Mouse (Mus musculus): Measurements from ENCODE around the gene Cyth4. TPM values are rescaled to one million over a fixed set of nuclear protein-coding genes. Genes with fewer than 3 reads are reported as not detected.

Gene Cyth4
- polyA plus RNA-seq, 1 experiment from 2014 or later, result 11.1 TPM

GRCm38 (mm10) chr15:78576284-78576810, 20.5 kb upstream of the Cyth4 start:
- H3K9me3 ChIP-seq (ENCODE audit: control insufficient read depth, low read length), result no peaks in the 10 kb centered on the region
- no peak overlapping the region for H3K4me3 ChIP-seq (ENCODE audit: low read length)
- no peak overlapping the region for H3K4me2 ChIP-seq (ENCODE audit: low read depth, low read length)
- ATAC-seq (ENCODE audit: low read depth), result no peak
- 64% methylated on average over 4 of the region's 4 CpGs for WGBS
- no peaks in the 10 kb centered on the region for H3K36me3 ChIP-seq (ENCODE audit: control insufficient read depth, insufficient read depth, low read length)
- no peak overlapping the region for H3K9ac ChIP-seq (ENCODE audit: low read length)
- no peak overlapping the region for H3K27ac ChIP-seq (ENCODE audit: low read length)
- H3K27me3 ChIP-seq (ENCODE audit: control insufficient read depth, insufficient read depth, low read depth, low read length), result no peaks in the 10 kb centered on the region; the same call in 1 of the 2 replicates
- H3K4me1 ChIP-seq (replicated peaks; ENCODE audit: control insufficient read depth, insufficient read depth, low read length), result peaks cover 15% of the 10 kb centered on the region

GRCm38 (mm10) chr15:78583352-78583751, 13.5 kb upstream of the Cyth4 start:
- Histone ChIP-seq H3K4me3 (ENCODE audit: low read length) (no peak overlapping the region), H3K4me1 (replicated peaks; ENCODE audit: control insufficient read depth, insufficient read depth, low read length) (peaks cover 13% of the 10 kb centered on the region), H3K36me3 (ENCODE audit: control insufficient read depth, insufficient read depth, low read length) (no peaks in the 10 kb centered on the region), H3K9ac (ENCODE audit: low read length) (no peak overlapping the region), H3K27ac (ENCODE audit: low read length) (no peak overlapping the region), H3K4me2 (ENCODE audit: low read depth, low read length) (no peak overlapping the region), H3K9me3 (ENCODE audit: control insufficient read depth, low read length) (no peaks in the 10 kb centered on the region), H3K27me3 (ENCODE audit: control insufficient read depth, insufficient read depth, low read depth, low read length) (no peaks in the 10 kb centered on the region)
- ATAC-seq (ENCODE audit: low read depth), result no peak
- WGBS, result 30% methylated on average over 11 of the region's 11 CpGs

GRCm38 (mm10) chr15:78585404-78585803, 11.4 kb upstream of the Cyth4 start:
- H3K36me3 ChIP-seq (ENCODE audit: control insufficient read depth, insufficient read depth, low read length), result no peaks in the 10 kb centered on the region
- no peak overlapping the region for H3K4me3 ChIP-seq (ENCODE audit: low read length)
- H3K27me3 ChIP-seq (ENCODE audit: control insufficient read depth, insufficient read depth, low read depth, low read length), result no peaks in the 10 kb centered on the region
- H3K4me2 ChIP-seq (ENCODE audit: low read depth, low read length), result no peak overlapping the region
- H3K9ac ChIP-seq (ENCODE audit: low read length), result no peak overlapping the region
- peaks cover 7% of the 10 kb centered on the region for H3K4me1 ChIP-seq (replicated peaks; ENCODE audit: control insufficient read depth, insufficient read depth, low read length)
- WGBS, result 88% methylated on average over 7 of the region's 7 CpGs
- no peak for ATAC-seq (ENCODE audit: low read depth)
- H3K9me3 ChIP-seq (ENCODE audit: control insufficient read depth, low read length), result no peaks in the 10 kb centered on the region
- no peak overlapping the region for H3K27ac ChIP-seq (ENCODE audit: low read length)

- Histone ChIP-seq H3K4me2 (ENCODE audit: low read depth, low read length) (no peak overlapping the region), H3K27ac (ENCODE audit: low read length) (no peak overlapping the region), H3K9me3 (ENCODE audit: control insufficient read depth, low read length) (no peaks in the 10 kb centered on the region), H3K4me3 (ENCODE audit: low read length) (no peak overlapping the region), H3K36me3 (ENCODE audit: control insufficient read depth, insufficient read depth, low read length) (no peaks in the 10 kb centered on the region), H3K9ac (ENCODE audit: low read length) (no peak overlapping the region), H3K27me3 (ENCODE audit: control insufficient read depth, insufficient read depth, low read depth, low read length) (no peaks in the 10 kb centered on the region), H3K4me1 (replicated peaks; ENCODE audit: control insufficient read depth, insufficient read depth, low read length) (no peaks in the 10 kb centered on the region)
- ATAC-seq (ENCODE audit: low read depth), result peak; percentile 79
- WGBS, result 56% methylated on average over 18 of the region's 18 CpGs
Observed at GRCm38 (mm10) chr15:78587050-78587994, 9.5 kb upstream of the Cyth4 start.

GRCm38 (mm10) chr15:78588049-78588448, 8.8 kb upstream of the Cyth4 start:
- H3K9me3 ChIP-seq (ENCODE audit: control insufficient read depth, low read length), result no peaks in the 10 kb centered on the region
- H3K4me3 ChIP-seq (ENCODE audit: low read length), result no peak overlapping the region
- no peak overlapping the region for H3K9ac ChIP-seq (ENCODE audit: low read length)
- no peak for ATAC-seq (ENCODE audit: low read depth)
- no peaks in the 10 kb centered on the region for H3K27me3 ChIP-seq (ENCODE audit: control insufficient read depth, insufficient read depth, low read depth, low read length)
- H3K36me3 ChIP-seq (ENCODE audit: control insufficient read depth, insufficient read depth, low read length), result no peaks in the 10 kb centered on the region
- WGBS, result 68% methylated on average over 4 of the region's 4 CpGs
- H3K4me1 ChIP-seq (replicated peaks; ENCODE audit: control insufficient read depth, insufficient read depth, low read length), result no peaks in the 10 kb centered on the region
- no peak overlapping the region for H3K27ac ChIP-seq (ENCODE audit: low read length)
- no peak overlapping the region for H3K4me2 ChIP-seq (ENCODE audit: low read depth, low read length)

GRCm38 (mm10) chr15:78588900-78589299, 7.9 kb upstream of the Cyth4 start:
- Histone ChIP-seq H3K36me3 (ENCODE audit: control insufficient read depth, insufficient read depth, low read length) (no peaks in the 10 kb centered on the region), H3K27ac (ENCODE audit: low read length) (no peak overlapping the region), H3K4me1 (replicated peaks; ENCODE audit: control insufficient read depth, insufficient read depth, low read length) (no peaks in the 10 kb centered on the region), H3K4me3 (ENCODE audit: low read length) (no peak overlapping the region), H3K9me3 (ENCODE audit: control insufficient read depth, low read length) (no peaks in the 10 kb centered on the region), H3K4me2 (ENCODE audit: low read depth, low read length) (no peak overlapping the region), H3K27me3 (ENCODE audit: control insufficient read depth, insufficient read depth, low read depth, low read length) (no peaks in the 10 kb centered on the region), H3K9ac (ENCODE audit: low read length) (no peak overlapping the region)
- 63% methylated on average over 4 of the region's 4 CpGs for WGBS
- ATAC-seq (ENCODE audit: low read depth), result no peak

GRCm38 (mm10) chr15:78589936-78590335, 6.9 kb upstream of the Cyth4 start:
- H3K4me1 ChIP-seq (replicated peaks; ENCODE audit: control insufficient read depth, insufficient read depth, low read length), result no peaks in the 10 kb centered on the region
- H3K36me3 ChIP-seq (ENCODE audit: control insufficient read depth, insufficient read depth, low read length), result no peaks in the 10 kb centered on the region
- 52% methylated on average over 6 of the region's 6 CpGs for WGBS
- H3K9me3 ChIP-seq (ENCODE audit: control insufficient read depth, low read length), result no peaks in the 10 kb centered on the region
- H3K4me3 ChIP-seq (ENCODE audit: low read length), result no peak overlapping the region
- no peak for ATAC-seq (ENCODE audit: low read depth)
- no peak overlapping the region for H3K27ac ChIP-seq (ENCODE audit: low read length)
- H3K9ac ChIP-seq (ENCODE audit: low read length), result no peak overlapping the region
- no peak overlapping the region for H3K4me2 ChIP-seq (ENCODE audit: low read depth, low read length)
- no peaks in the 10 kb centered on the region for H3K27me3 ChIP-seq (ENCODE audit: control insufficient read depth, insufficient read depth, low read depth, low read length)

- no peak for ATAC-seq (ENCODE audit: low read depth)
- Histone ChIP-seq H3K9ac (ENCODE audit: low read length) (no peak overlapping the region), H3K36me3 (ENCODE audit: control insufficient read depth, insufficient read depth, low read length) (no peaks in the 10 kb centered on the region), H3K4me3 (ENCODE audit: low read length) (no peak overlapping the region), H3K27me3 (ENCODE audit: control insufficient read depth, insufficient read depth, low read depth, low read length) (no peaks in the 10 kb centered on the region), H3K27ac (ENCODE audit: low read length) (no peak overlapping the region), H3K4me2 (ENCODE audit: low read depth, low read length) (no peak overlapping the region), H3K9me3 (ENCODE audit: control insufficient read depth, low read length) (no peaks in the 10 kb centered on the region), H3K4me1 (replicated peaks; ENCODE audit: control insufficient read depth, insufficient read depth, low read length) (no peaks in the 10 kb centered on the region)
- 75% methylated on average over 6 of the region's 6 CpGs for WGBS
Observed at GRCm38 (mm10) chr15:78590785-78591184, 6.1 kb upstream of the Cyth4 start.

GRCm38 (mm10) chr15:78591680-78592451, 5.0 kb upstream of the Cyth4 start:
- Histone ChIP-seq H3K27ac (ENCODE audit: low read length) (no peak overlapping the region), H3K9ac (ENCODE audit: low read length) (no peak overlapping the region), H3K4me1 (replicated peaks; ENCODE audit: control insufficient read depth, insufficient read depth, low read length) (no peaks in the 10 kb centered on the region), H3K36me3 (ENCODE audit: control insufficient read depth, insufficient read depth, low read length) (no peaks in the 10 kb centered on the region), H3K9me3 (ENCODE audit: control insufficient read depth, low read length) (no peaks in the 10 kb centered on the region), H3K4me3 (ENCODE audit: low read length) (no peak overlapping the region), H3K4me2 (ENCODE audit: low read depth, low read length) (no peak overlapping the region), H3K27me3 (ENCODE audit: control insufficient read depth, insufficient read depth, low read depth, low read length) (no peaks in the 10 kb centered on the region)
- 51% methylated on average over 15 of the region's 15 CpGs for WGBS
- ATAC-seq (ENCODE audit: low read depth), result no peak

Data from lung, embryonic 16.5 days (tissue).